Mouse (Mus musculus) kidney, embryonic 16.5 days (tissue): ENCODE data around the gene Tmprss6. TPM values are rescaled to one million over a fixed set of nuclear protein-coding genes. Genes with fewer than 3 reads are reported as not detected.

Source experiments
- ATAC-seq: fragments of 200-750 bp; cut with Nextera tagmentation; 2 replicates; pipeline ENCODE4 v1.8.0; 2017; ENCODE audit warnings: moderate TSS enrichment; ENCODE audit not compliant: low FRiP score, low TSS enrichment
- H3K27ac ChIP-seq: fragments of 300-500 bp; sonication (generic); 2 replicates; pipeline ENCODE4 v1.5.1; 2014; ENCODE audit warnings: low read length
- H3K27me3 ChIP-seq: fragments of 300-500 bp; sonication (generic); 2 replicates; pipeline ENCODE4 v1.6.1; 2014; ENCODE audit warnings: low read length, control low read depth, mixed read lengths; ENCODE audit not compliant: insufficient read depth
- H3K36me3 ChIP-seq: fragments of 300-500 bp; sonication (generic); 2 replicates; pipeline ENCODE4 v1.6.1; 2014; ENCODE audit warnings: low read length, control low read depth, mixed read lengths; ENCODE audit not compliant: insufficient read depth
- H3K4me1 ChIP-seq: fragments of 300-500 bp; sonication (generic); 2 replicates; pipeline ENCODE4 v1.6.1; 2014; ENCODE audit warnings: low read length, control low read depth, mixed read lengths; ENCODE audit not compliant: insufficient read depth
- H3K4me2 ChIP-seq: fragments of 300-500 bp; sonication (generic); replicated peaks from 2 replicates; pipeline ENCODE4 v1.6.1; 2014; ENCODE audit warnings: low read depth, low read length
- H3K4me3 ChIP-seq: fragments of 300-500 bp; sonication (generic); 2 replicates; pipeline ENCODE4 v1.5.1; 2014; ENCODE audit warnings: mild to moderate bottlenecking, low read length
- H3K9ac ChIP-seq: fragments of 300-500 bp; sonication (generic); replicated peaks from 2 replicates; pipeline ENCODE4 v1.6.1; 2014; ENCODE audit warnings: low read length
- H3K9me3 ChIP-seq: fragments of 300-500 bp; sonication (generic); 2 replicates; pipeline ENCODE4 v1.6.1; 2016; ENCODE audit warnings: low read length, control low read depth
- WGBS: fragments of 180-500 bp; shearing (Covaris S2); extraction: QIAGEN DNeasy Blood & Tissue Kit; methylation state at CpG from one replicate; pipeline ENCODE4 v1.1.7; 2014; 5-methylcytosine and 5-hydroxymethylcytosine counted together
- polyA plus RNA-seq: library from polyadenylated mRNA; unstranded; fragments of >200 nt; fragmentation: Nextera tagmentation; extraction: Ambion mirVana; gene quantifications from 2 replicates; pipeline ENCODE4 v1.2.1, GENCODE M21; 2015

Gene Tmprss6
- polyA plus RNA-seq, 1 experiment from 2014 or later, result 0.29 TPM

- H3K4me1 ChIP-seq, result peaks cover 32% of the 10 kb centered on the region
- no peaks in the 10 kb centered on the region for H3K36me3 ChIP-seq
- no peak overlapping the region for H3K27ac ChIP-seq
- H3K4me3 ChIP-seq, result no peak overlapping the region
- H3K9ac ChIP-seq, result 0 out of 2 replicates have a peak overlapping the region, but pooled peaks have one; percentile 10
- H3K9me3 ChIP-seq, result no peaks in the 10 kb centered on the region
- no peak overlapping the region for H3K4me2 ChIP-seq
- H3K27me3 ChIP-seq, result no peaks in the 10 kb centered on the region
- no peak for ATAC-seq
- 72% methylated on average over 6 of the region's 6 CpGs for WGBS
These were observed 67.1 kb downstream of the Tmprss6 start for GRCm38 (mm10) chr15:78401345-78401744.

- Histone ChIP-seq H3K4me3 (no peak within 1 kb of the TSS), H3K9ac (no peak within 1 kb of the TSS), H3K4me1 (no peaks in the 10 kb centered on the region), H3K4me2 (no peak within 1 kb of the TSS), H3K27me3 (no peaks in the 10 kb centered on the region), H3K9me3 (no peaks in the 10 kb centered on the region), H3K36me3 (no peaks in the 10 kb centered on the region), H3K27ac (no peak within 1 kb of the TSS)
- WGBS, result 82% methylated on average over 8 of the region's 8 CpGs
- no peak for ATAC-seq
These were observed 72.9 kb downstream of the Tmprss6 start, which contains the start of gene Tex33 for GRCm38 (mm10) chr15:78395478-78395962. Tex33 (minus strand) TSS chr15:78395912.

GRCm38 (mm10) chr15:78390855-78391254, 77.6 kb downstream of the Tmprss6 start:
- ATAC-seq, result no peak
- Histone ChIP-seq H3K9ac (no peak overlapping the region), H3K4me3 (no peak overlapping the region), H3K4me2 (no peak overlapping the region), H3K4me1 (no peaks in the 10 kb centered on the region), H3K27me3 (no peaks in the 10 kb centered on the region), H3K27ac (no peak overlapping the region), H3K9me3 (no peaks in the 10 kb centered on the region), H3K36me3 (no peaks in the 10 kb centered on the region)
- WGBS, result 78% methylated on average over 3 of the region's 3 CpGs

Other genes starting within 250 kb of the Tmprss6 start
- 1.8 and 3.1 TPM in 2 replicates for gene Ncf4, start 223.8 kb downstream of the Tmprss6 start, polyA plus RNA-seq
- 0.12 and 0.19 TPM in 2 replicates for gene Csf2rb2, start 162.9 kb downstream of the Tmprss6 start, polyA plus RNA-seq
- 1.3 TPM in 2 replicates for gene Csf2rb, start 142.9 kb downstream of the Tmprss6 start, polyA plus RNA-seq
- not detected in 2 replicates for gene Tex33, start 72.7 kb downstream of the Tmprss6 start, polyA plus RNA-seq
- gene Tst, start 62.7 kb downstream of the Tmprss6 start, polyA plus RNA-seq, result 64.4 and 76.4 TPM in 2 replicates
- 3.2 and 5.3 TPM in 2 replicates for gene Mpst, start 62.2 kb downstream of the Tmprss6 start, polyA plus RNA-seq
- gene Kctd17, start 40.1 kb downstream of the Tmprss6 start, polyA plus RNA-seq, result 41.5 and 43.1 TPM in 2 replicates
- gene Il2rb, start 26.6 kb upstream of the Tmprss6 start, polyA plus RNA-seq, result 0.33 and 0.54 TPM in 2 replicates
- gene C1qtnf6, start 62.8 kb upstream of the Tmprss6 start, polyA plus RNA-seq, result 33.2 and 33.7 TPM in 2 replicates
- 0.36 and 0.69 TPM in 2 replicates for gene Sstr3, start 76.1 kb upstream of the Tmprss6 start, polyA plus RNA-seq
- 8.3 and 10.4 TPM in 2 replicates for gene Rac2, start 104.1 kb upstream of the Tmprss6 start, polyA plus RNA-seq
- 7.7 and 8.3 TPM in 2 replicates for gene Cyth4, start 128.4 kb upstream of the Tmprss6 start, polyA plus RNA-seq